Mouse (Mus musculus) megakaryocyte, embryonic 14.5 days (primary cell): ENCODE measurements around the gene Fam83g. TPM values are rescaled to one million over a fixed set of nuclear protein-coding genes. Genes with fewer than 3 reads are reported as not detected.
A peak's percentile ranks its signal among the peaks of the same experiment; 100 is the strongest.

Source experiments
- H3K27me3 ChIP-seq: replicated peaks from 2 replicates; pipeline ENCODE3; 2012; ENCODE audit warnings: inconsistent platforms
- H3K36me3 ChIP-seq: replicated peaks from 2 replicates; pipeline ENCODE3; 2012; ENCODE audit warnings: low read length, inconsistent platforms, mixed read lengths
- H3K4me1 ChIP-seq: 2 replicates; pipeline ENCODE4 v1.6.1; 2012; ENCODE audit warnings: inconsistent platforms
- H3K4me3 ChIP-seq: replicated peaks from 2 replicates; pipeline ENCODE3; 2012; ENCODE audit warnings: moderate library complexity, mild to moderate bottlenecking, inconsistent platforms
- H3K9me3 ChIP-seq: 2 replicates; pipeline ENCODE4 v1.6.1; 2012; ENCODE audit warnings: inconsistent platforms
- FLI1 ChIP-seq: IDR thresholded peaks from 2 replicates; pipeline ENCODE4 v1.6.1; 2012; ENCODE audit warnings: low read length, inconsistent platforms, mixed read lengths
- GATA1 ChIP-seq: IDR thresholded peaks from 3 replicates; pipeline ENCODE4 v1.6.1; 2012; ENCODE audit warnings: mixed read lengths, low read length, inconsistent platforms, borderline replicate concordance
- polyA plus RNA-seq: library from polyadenylated mRNA; stranded (reverse); fragments of >175 nt; gene quantifications from 2 replicates; pipeline ENCODE4 v1.2.3, GENCODE M21; 2012; ENCODE audit warnings: low replicate concordance; ENCODE audit not compliant: insufficient read depth

The Fam83g gene
- polyA plus RNA-seq, 1 experiment, result 5.9 TPM

DNA sequence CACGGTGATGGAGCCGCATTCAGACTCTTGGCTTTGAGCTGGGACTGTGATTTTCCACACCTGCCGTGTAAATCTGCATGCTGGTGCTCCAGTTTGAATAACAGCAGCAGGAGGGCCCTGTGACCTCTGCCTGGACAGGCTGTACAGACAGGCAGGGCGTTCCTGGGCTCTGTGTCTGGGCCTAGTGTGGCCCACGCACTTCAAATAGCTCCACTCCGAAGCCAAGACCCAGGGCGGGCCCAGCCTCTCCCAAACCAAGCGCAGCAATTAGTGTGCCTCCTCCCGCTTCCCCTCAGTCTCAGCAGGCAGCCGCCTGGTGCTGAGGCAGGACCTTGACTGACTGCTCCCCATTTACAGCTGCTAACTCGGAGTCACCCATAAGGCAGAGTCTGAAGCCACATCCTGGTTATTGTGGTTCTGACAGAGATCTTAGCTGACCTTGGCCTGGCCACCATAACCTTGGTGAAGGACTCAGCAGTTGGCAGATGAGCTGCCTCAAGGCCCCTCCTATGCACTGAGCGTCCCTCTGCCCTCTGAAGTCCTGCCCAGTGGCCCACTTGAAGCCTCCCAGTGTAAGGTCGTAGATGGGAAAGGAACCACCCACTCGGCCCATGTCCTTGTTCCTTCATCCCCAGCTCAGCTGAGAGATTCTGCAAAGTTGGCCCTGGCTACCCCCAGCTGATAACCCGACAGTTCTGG, 29.4 kb downstream of the Fam83g start:
- no peak for TF ChIP-seq GATA1
- TF ChIP-seq FLI1, result no peak
- no peak overlapping the region for H3K4me3 ChIP-seq
- H3K36me3 ChIP-seq, result peaks cover 6% of the 10 kb centered on the region
- H3K27me3 ChIP-seq, result peaks cover 94% of the 10 kb centered on the region
- H3K9me3 ChIP-seq, result no peaks in the 10 kb centered on the region
- H3K4me1 ChIP-seq, result peaks cover 19% of the 10 kb centered on the region; the same call in 1 of the 2 replicates

DNA sequence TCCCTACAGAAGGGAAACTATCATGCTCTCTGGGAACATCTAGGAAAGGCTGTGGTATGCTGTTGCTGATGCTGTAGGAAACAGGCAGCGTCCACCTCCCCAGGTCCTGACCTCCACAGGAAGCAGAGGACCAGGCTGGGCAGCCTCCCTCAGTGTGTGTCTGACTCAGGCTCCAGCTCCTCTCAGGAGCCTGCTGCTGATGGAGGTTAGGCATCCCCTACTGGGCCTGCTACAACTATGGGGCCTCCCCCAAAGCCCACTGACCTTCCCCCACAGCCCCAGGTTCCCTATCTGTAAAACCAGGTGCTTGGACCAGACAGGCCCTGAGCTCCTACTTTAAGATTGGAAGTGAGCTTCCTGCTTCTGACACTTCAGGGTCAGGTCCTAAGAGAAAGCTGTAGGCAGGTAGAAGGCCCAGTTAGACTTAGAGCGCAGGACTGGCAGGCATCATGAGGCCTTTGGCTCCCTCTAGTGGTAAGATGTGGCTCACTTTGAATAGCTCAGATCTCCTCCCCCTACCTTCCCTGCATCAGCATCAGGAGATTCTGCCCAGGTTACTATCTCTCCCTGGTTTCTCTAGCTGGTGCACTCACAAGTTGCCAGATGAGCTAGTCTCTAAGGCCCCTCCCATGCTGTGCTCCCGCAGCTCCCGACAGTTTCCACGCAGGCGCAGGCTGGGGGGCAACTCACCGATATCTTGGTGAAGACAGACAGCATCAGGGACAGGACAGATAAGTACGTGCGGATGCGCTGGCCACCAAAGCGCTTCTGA, 30.6 kb downstream of the Fam83g start:
- Histone ChIP-seq H3K4me3 (no peak overlapping the region), H3K36me3 (no peaks in the 10 kb centered on the region), H3K4me1 (peaks cover 11% of the 10 kb centered on the region; the same call in 1 of the 2 replicates), H3K27me3 (peaks cover 92% of the 10 kb centered on the region), H3K9me3 (no peaks in the 10 kb centered on the region)
- TF ChIP-seq GATA1 (no peak), FLI1 (no peak)

DNA sequence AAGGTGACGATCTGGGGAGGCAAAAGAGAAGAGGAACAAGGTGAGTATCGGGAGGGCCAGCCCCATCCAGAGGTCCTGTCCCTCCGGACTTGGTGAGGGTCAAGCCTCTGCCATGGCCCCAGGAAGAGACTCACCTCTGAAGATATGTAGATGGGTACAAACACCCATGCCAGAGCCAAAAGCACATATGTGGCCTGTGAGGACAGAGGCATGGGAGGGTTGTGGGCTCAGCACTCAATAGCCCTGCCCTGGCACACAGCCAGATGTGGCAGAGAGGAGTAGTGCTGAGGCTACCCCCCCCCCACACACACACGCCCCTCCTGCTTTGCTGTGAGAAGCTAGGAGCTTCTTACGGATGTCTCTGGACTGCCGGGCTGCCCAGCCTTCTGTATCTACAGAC, 31.2 kb downstream of the Fam83g start:
- peaks cover 92% of the 10 kb centered on the region for H3K27me3 ChIP-seq
- peaks cover 11% of the 10 kb centered on the region; the same call in 1 of the 2 replicates for H3K4me1 ChIP-seq
- no peaks in the 10 kb centered on the region for H3K9me3 ChIP-seq
- H3K36me3 ChIP-seq, result no peaks in the 10 kb centered on the region
- no peak overlapping the region for H3K4me3 ChIP-seq
- TF ChIP-seq GATA1 (no peak), FLI1 (no peak)

DNA sequence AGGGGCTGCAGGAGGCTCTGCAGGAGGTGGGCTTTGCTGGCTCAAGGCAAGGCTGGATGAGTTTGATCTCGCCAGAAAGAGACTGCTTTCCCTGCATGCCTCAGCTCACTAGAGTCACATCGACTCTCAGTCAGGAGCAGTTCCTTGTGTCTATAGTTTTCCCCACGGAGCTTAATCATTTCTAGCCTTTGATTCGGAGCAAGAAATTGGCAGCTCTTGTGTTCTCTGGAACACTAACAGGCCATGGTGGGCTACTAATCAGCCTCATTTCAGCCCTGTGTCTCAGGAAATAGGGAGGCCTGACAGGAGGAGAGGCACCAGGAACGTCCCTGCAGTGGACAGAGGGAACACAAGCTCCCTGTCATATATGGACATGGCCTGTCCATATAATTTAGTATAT, 34.1 kb downstream of the Fam83g start:
- no peak for TF ChIP-seq FLI1
- no peak for TF ChIP-seq GATA1
- Histone ChIP-seq H3K36me3 (no peaks in the 10 kb centered on the region), H3K9me3 (no peaks in the 10 kb centered on the region), H3K4me1 (peaks cover 11% of the 10 kb centered on the region; the same call in 1 of the 2 replicates), H3K4me3 (no peak overlapping the region), H3K27me3 (peaks cover 92% of the 10 kb centered on the region)

DNA sequence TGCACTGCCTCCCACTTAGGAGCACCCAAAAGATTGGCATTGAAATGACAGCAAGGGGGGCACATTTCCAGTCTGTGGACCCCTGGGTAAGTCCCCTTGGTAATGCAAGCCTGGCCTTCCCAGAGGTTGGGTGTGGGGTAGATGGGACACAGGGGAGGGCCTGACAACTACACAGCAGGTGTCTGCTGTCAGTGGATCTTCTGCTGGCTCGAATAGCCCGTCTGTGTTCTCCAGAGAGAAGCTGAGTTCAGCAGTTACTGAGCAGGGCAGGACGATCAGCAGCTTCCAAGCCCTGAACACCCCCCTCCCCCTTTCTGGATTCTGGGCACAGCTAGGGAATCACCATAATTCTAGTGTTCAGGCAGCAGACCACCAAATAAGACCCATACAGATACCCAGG, 35.5 kb downstream of the Fam83g start:
- Histone ChIP-seq H3K27me3 (peaks cover 89% of the 10 kb centered on the region), H3K4me3 (no peak overlapping the region), H3K4me1 (peaks cover 5% of the 10 kb centered on the region; the same call in 1 of the 2 replicates), H3K9me3 (no peaks in the 10 kb centered on the region), H3K36me3 (no peaks in the 10 kb centered on the region)
- no peak for TF ChIP-seq GATA1
- no peak for TF ChIP-seq FLI1

DNA sequence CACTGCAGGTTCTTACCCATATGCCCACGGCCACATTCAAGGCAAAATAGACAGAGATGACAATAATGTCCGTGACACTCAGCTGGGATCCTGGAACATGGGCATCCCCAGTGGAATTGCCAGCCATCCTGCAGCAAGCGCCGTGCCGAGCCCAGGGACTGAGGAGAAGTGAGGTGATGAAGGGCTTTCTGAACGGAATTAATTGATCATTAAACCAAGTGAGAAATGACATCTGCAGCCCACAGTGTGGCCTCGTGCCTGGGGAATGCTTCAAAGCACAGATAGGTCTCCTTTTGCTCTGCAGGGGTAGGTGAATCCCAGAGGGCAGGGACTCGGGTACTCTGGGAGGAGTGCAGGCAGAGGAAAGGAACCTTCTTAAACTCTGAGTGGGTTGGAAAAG, 35.9 kb downstream of the Fam83g start:
- no peak overlapping the region for H3K4me3 ChIP-seq
- H3K27me3 ChIP-seq, result peaks cover 88% of the 10 kb centered on the region
- H3K36me3 ChIP-seq, result no peaks in the 10 kb centered on the region
- no peak for TF ChIP-seq GATA1
- TF ChIP-seq FLI1, result no peak
- peaks cover 3% of the 10 kb centered on the region; the same call in 1 of the 2 replicates for H3K4me1 ChIP-seq
- no peaks in the 10 kb centered on the region for H3K9me3 ChIP-seq

DNA sequence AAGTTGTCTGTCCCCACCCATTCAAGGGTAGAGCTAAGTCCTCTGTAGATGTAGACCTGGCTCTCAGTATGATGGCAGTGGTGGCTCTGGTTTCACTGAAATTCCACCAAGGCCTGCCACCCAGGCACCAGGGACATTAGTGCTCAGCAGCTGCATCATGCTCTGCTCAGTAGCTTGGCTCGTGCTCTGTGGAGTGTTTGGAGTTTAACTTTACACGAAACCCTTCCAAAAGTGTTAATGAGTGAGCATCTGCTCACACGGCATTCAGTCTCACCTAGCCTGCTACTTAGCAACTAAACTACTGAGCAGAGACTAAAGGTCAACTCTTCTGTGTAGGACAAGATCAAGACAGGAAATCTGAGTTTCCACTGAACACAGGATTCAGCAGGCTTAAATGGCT, 36.7 kb downstream of the Fam83g start, which contains the start of gene Slc5a10:
Slc5a10 (minus strand) TSS at position 191 of the 400 bp plus-strand sequence.
- no peak for TF ChIP-seq GATA1
- TF ChIP-seq FLI1, result no peak
- Histone ChIP-seq H3K36me3 (no peaks in the 10 kb centered on the region), H3K4me1 (no peaks in the 10 kb centered on the region), H3K9me3 (no peaks in the 10 kb centered on the region), H3K4me3 (no peak within 1 kb of the TSS), H3K27me3 (peaks cover 81% of the 10 kb centered on the region)

DNA sequence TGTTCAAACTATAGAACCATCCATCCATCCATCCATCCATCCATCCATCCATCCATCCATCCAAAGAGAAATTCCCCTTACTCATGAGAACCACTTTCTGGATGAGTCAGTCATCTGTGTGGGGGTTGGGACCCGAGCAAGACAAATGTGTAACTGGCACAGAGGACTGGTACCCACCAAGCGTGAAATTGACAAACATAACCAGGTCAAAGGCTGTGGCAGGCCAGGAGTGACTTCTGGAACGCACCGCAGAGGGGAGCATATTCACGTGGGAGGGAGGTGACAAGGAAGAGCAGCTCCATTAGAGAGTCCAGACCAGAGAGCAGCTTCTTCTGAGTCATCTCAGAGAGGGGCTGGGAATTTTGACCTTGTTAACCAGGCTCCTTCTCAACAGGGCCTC, 38.2 kb downstream of the Fam83g start:
- TF ChIP-seq FLI1 (no peak), GATA1 (no peak)
- Histone ChIP-seq H3K27me3 (peaks cover 69% of the 10 kb centered on the region), H3K4me3 (no peak overlapping the region), H3K4me1 (peaks cover 4% of the 10 kb centered on the region; the same call in 1 of the 2 replicates), H3K9me3 (no peaks in the 10 kb centered on the region), H3K36me3 (peaks cover 9% of the 10 kb centered on the region)

DNA sequence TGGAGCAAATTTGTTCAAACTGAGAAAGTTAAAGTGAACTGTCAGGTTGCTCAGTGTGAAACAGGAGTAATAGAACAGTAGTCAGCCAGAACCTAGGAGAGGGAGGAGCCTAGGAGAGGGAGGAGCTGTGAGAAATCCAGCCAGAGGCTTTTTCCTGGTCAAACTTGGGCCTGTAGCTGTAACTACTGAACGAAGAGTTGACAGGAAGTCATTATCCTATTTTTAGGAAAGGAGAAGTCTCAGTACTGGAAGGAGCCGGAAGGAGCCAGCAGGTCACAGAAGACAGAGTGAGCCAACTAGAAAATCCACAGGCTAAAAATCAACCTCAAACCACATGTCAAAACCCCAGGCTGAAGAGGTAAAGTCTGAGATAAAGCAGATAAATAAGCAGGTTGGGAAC, 44.1 kb downstream of the Fam83g start:
- Histone ChIP-seq H3K9me3 (no peaks in the 10 kb centered on the region), H3K4me3 (peak overlapping the region; percentile 26), H3K36me3 (peaks cover 58% of the 10 kb centered on the region), H3K4me1 (peaks cover 32% of the 10 kb centered on the region), H3K27me3 (peaks cover 14% of the 10 kb centered on the region)
- TF ChIP-seq GATA1 (no peak), FLI1 (no peak)

DNA sequence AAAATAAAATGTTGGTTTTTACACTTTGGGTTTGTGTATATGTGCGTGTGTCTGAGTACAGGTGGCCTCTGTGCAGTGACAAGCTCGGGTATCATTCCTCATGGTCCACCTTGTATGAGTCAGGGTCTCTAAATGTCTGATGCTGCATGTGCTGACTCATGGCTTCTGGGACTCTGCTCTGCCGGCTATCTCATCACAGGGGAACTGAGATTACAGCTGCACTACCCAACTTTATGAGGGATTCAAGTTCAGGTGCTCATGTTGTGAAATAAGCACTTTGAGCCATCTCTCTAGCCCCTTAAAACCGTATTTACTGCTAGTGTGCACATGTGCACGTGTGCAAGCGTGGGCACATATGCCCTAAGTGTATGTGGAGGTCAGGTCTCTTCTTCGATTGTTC, 48.8 kb downstream of the Fam83g start:
- H3K4me1 ChIP-seq, result peaks cover 23% of the 10 kb centered on the region
- no peaks in the 10 kb centered on the region for H3K9me3 ChIP-seq
- no peak overlapping the region for H3K4me3 ChIP-seq
- no peak for TF ChIP-seq FLI1
- TF ChIP-seq GATA1, result no peak
- peaks cover 84% of the 10 kb centered on the region for H3K36me3 ChIP-seq
- no peaks in the 10 kb centered on the region for H3K27me3 ChIP-seq
